Mouse (Mus musculus): ENCODE measurements around the gene Gzmm. TPM values are rescaled to one million over a fixed set of nuclear protein-coding genes. Genes with fewer than 3 reads are reported as not detected.

Gzmm gene
- polyA plus RNA-seq, 1 experiment from 2014 or later, result 0.13 TPM

DNA sequence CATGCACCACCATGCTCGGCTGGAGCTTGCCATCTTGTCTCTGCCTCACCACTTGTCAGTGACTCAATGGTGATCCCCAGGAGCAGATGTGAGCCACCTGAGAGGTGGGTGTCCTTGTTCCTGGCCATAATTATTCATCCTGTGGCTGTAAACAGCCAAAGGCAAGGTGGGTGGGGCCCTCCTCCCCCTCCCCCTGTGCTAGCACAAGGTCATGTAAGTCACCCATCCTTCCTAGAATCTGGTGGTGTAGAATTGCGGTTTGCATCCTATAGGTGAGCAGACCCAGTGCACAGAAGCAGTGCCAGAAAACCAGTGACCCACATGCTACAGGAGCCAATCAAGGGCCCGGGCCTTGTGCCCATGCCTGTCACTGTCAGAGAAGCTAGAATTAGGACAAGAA is 15.8 kb upstream of the Gzmm start:
- Histone ChIP-seq H3K36me3 (replicated peaks; ENCODE audit: insufficient read depth, low read length) (0 out of 2 replicates have a peak, but pooled peaks cover 2% of the 10 kb centered on the region), H3K27ac (ENCODE audit: low read depth) (no peak overlapping the region), H3K4me2 (ENCODE audit: low read depth, low read length) (no peak overlapping the region), H3K4me3 (ENCODE audit: low read depth, low read length) (no peak overlapping the region), H3K9ac (replicated peaks) (no peak overlapping the region), H3K4me1 (ENCODE audit: insufficient read depth) (peaks cover 13% of the 10 kb centered on the region), H3K27me3 (ENCODE audit: insufficient read depth, low read length) (no peaks in the 10 kb centered on the region), H3K9me3 (ENCODE audit: low read length) (no peaks in the 10 kb centered on the region)
- no peak for DNase-seq
- no peak for ATAC-seq
- TF ChIP-seq CTCF (IDR thresholded peaks at IDR 0.05; ENCODE audit: low read depth), result no peak
- no peak for TF ChIP-seq EP300 (IDR thresholded peaks at IDR 0.05; ENCODE audit: low read depth)
- WGBS (ENCODE audit: insufficient replicate concordance), result 83% methylated on average over 3 of the region's 3 CpGs

GRCm38 (mm10) chr10:79675346-79676035 is 13.3 kb upstream of the Gzmm start:
- Histone ChIP-seq H3K36me3 (replicated peaks; ENCODE audit: insufficient read depth, low read length) (0 out of 2 replicates have a peak, but pooled peaks cover 2% of the 10 kb centered on the region), H3K4me1 (ENCODE audit: insufficient read depth) (peaks cover 8% of the 10 kb centered on the region), H3K9ac (replicated peaks) (no peak overlapping the region), H3K4me3 (ENCODE audit: low read depth, low read length) (no peak overlapping the region), H3K9me3 (ENCODE audit: low read length) (no peaks in the 10 kb centered on the region), H3K27ac (ENCODE audit: low read depth) (no peak overlapping the region), H3K27me3 (ENCODE audit: insufficient read depth, low read length) (no peaks in the 10 kb centered on the region), H3K4me2 (ENCODE audit: low read depth, low read length) (no peak overlapping the region)
- DNase-seq, result no peak
- no peak for ATAC-seq
- 78% methylated on average over 44 of the region's 44 CpGs for WGBS (ENCODE audit: insufficient replicate concordance)
- TF ChIP-seq EP300 (IDR thresholded peaks at IDR 0.05; ENCODE audit: low read depth), result no peak
- no peak for TF ChIP-seq CTCF (IDR thresholded peaks at IDR 0.05; ENCODE audit: low read depth)

GRCm38 (mm10) chr10:79680606-79681495 is 8.0 kb upstream of the Gzmm start:
- H3K4me3 ChIP-seq (ENCODE audit: low read depth, low read length), result peak overlapping the region; percentile 88
- WGBS (ENCODE audit: insufficient replicate concordance), result 26% methylated on average over 11 of the region's 11 CpGs
- H3K4me1 ChIP-seq (ENCODE audit: insufficient read depth), result peaks cover 32% of the 10 kb centered on the region
- peak overlapping the region; percentile 97 for H3K27ac ChIP-seq (ENCODE audit: low read depth)
- H3K9ac ChIP-seq (replicated peaks), result peak overlapping the region; percentile 91
- H3K36me3 ChIP-seq (replicated peaks; ENCODE audit: insufficient read depth, low read length), result peaks cover 15% of the 10 kb centered on the region
- TF ChIP-seq CTCF (IDR thresholded peaks at IDR 0.05; ENCODE audit: low read depth) (no peak), EP300 (IDR thresholded peaks at IDR 0.05; ENCODE audit: low read depth) (no peak)
- peak; percentile 45 for DNase-seq
- peak; percentile 13 for ATAC-seq
- no peaks in the 10 kb centered on the region for H3K9me3 ChIP-seq (ENCODE audit: low read length)
- no peaks in the 10 kb centered on the region for H3K27me3 ChIP-seq (ENCODE audit: insufficient read depth, low read length)
- H3K4me2 ChIP-seq (ENCODE audit: low read depth, low read length), result peak overlapping the region; percentile 85

DNA sequence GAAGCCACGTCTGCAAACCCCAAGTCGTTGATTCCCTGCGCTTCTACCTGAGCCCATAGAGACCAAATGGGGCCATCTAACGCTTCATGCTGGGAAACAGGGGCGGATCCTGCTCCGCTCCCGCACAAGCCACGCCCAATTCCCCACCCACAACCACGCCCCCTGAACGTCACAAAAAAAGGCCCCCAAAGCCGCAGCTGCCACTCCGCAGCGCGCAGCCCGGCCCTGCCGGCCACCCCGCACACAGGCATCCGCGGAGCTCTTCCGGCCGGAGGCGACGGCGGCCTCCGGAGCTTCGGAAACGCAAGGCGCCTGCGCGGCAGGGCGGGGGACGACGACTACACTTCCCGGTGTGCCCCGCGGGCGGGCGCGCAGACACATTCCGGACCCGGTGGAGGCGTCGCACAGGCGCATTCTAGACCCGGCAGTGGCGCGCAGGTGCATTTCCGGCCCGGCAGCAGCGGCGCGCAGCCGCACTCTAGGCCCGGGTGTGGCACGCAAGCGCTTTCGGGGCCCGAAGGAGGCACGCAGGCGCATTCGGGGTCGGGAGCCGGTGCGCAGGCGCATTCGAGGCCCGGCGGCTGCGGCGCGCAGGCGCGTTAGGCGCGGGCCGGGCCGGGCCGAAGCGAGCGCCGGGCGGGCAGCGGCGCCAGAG is 7.1 kb upstream of the Gzmm start, which contains the start of gene Cdc34:
Gene Cdc34 (plus strand): TSS at position 605 of the 655 bp plus-strand sequence.
- H3K27me3 ChIP-seq (ENCODE audit: insufficient read depth, low read length), result no peaks in the 10 kb centered on the region
- peak within 1 kb of the TSS; percentile 97 for H3K27ac ChIP-seq (ENCODE audit: low read depth)
- peak within 1 kb of the TSS; percentile 96 for H3K4me2 ChIP-seq (ENCODE audit: low read depth, low read length)
- peak; percentile 99 for DNase-seq
- peak; percentile 93 for ATAC-seq
- no peaks in the 10 kb centered on the region for H3K9me3 ChIP-seq (ENCODE audit: low read length)
- H3K9ac ChIP-seq (replicated peaks), result peak within 1 kb of the TSS; percentile 91
- under 1% methylated on average over 67 of the region's 84 CpGs for WGBS (ENCODE audit: insufficient replicate concordance)
- H3K36me3 ChIP-seq (replicated peaks; ENCODE audit: insufficient read depth, low read length), result peaks cover 23% of the 10 kb centered on the region
- TF ChIP-seq CTCF (IDR thresholded peaks at IDR 0.05; ENCODE audit: low read depth), result peak; percentile 38
- 0 out of 2 replicates have a peak, but pooled peaks have one; percentile 20 for TF ChIP-seq EP300 (IDR thresholded peaks at IDR 0.05; ENCODE audit: low read depth)
- peaks cover 32% of the 10 kb centered on the region for H3K4me1 ChIP-seq (ENCODE audit: insufficient read depth)
- peak within 1 kb of the TSS; percentile 88 for H3K4me3 ChIP-seq (ENCODE audit: low read depth, low read length)

DNA sequence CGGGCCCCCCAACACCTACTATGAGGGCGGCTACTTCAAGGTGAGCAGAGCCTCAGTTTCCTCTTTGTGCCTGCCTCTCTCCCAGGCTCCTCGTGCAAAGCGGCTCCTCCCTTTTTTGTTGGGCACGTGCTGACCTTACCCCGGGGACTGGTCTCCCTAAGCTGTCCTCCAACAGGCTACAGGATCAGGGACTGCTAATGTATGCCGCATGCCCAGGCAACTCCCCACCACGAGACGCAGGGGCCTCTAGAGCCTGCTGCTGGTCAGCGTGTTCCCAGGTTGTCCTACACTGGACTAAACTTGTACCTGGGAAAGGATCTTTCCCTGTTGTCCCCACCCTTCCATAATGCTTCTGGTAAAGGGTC is 6.3 kb upstream of the Gzmm start:
- ATAC-seq, result no peak
- WGBS (ENCODE audit: insufficient replicate concordance), result 0% methylated on average over 10 of the region's 10 CpGs
- peak overlapping the region; percentile 96 for H3K4me2 ChIP-seq (ENCODE audit: low read depth, low read length)

More for the DNA sequence above, 6.3 kb upstream of the Gzmm start:
- Histone ChIP-seq H3K27me3 (ENCODE audit: insufficient read depth, low read length) (no peaks in the 10 kb centered on the region), H3K4me3 (ENCODE audit: low read depth, low read length) (peak overlapping the region; percentile 88), H3K4me1 (ENCODE audit: insufficient read depth) (peaks cover 32% of the 10 kb centered on the region), H3K27ac (ENCODE audit: low read depth) (peak overlapping the region; percentile 97), H3K9me3 (ENCODE audit: low read length) (no peaks in the 10 kb centered on the region), H3K36me3 (replicated peaks; ENCODE audit: insufficient read depth, low read length) (peaks cover 31% of the 10 kb centered on the region), H3K9ac (replicated peaks) (peak overlapping the region; percentile 91)
- DNase-seq, result no peak
- TF ChIP-seq CTCF (IDR thresholded peaks at IDR 0.05; ENCODE audit: low read depth) (no peak), EP300 (IDR thresholded peaks at IDR 0.05; ENCODE audit: low read depth) (no peak)
